Mouse (Mus musculus) adrenal gland, adult 2 months (tissue): ENCODE measurements around the gene Ampd3. TPM values are rescaled to one million over a fixed set of nuclear protein-coding genes. Genes with fewer than 3 reads are reported as not detected.

Source experiments
- DNase-seq: peaks from one replicate; pipeline ENCODE4 v3.0.0; 2021
- microRNA-seq, 2 experiments: library from miRNA; unstranded; fragments of <30 nt; microRNA quantifications; one replicate each; pipeline ENCODE4 v1.2.0; 2021
- polyA plus RNA-seq: library from polyadenylated mRNA; depleted of rRNA; stranded (reverse); fragments of >200 nt; gene quantifications from 2 replicates; pipeline ENCODE4 v1.2.3, GENCODE M21; 2012; rRNA removed
- total RNA-seq, 2 experiments: library from RNA; stranded (reverse); gene quantifications; 2 replicates each; pipeline ENCODE4 v1.2.3; 2021

Gene Ampd3
- total and polyA plus RNA-seq, 3 experiments, result 15.4 to 26.2 (median 15.6) TPM

GRCm38 (mm10) chr7:110843916-110844874, 76.2 kb downstream of the Ampd3 start, which contains the start of gene Rnf141:
Gene Rnf141 (minus strand): TSS chr7:110844457.
- DNase-seq, result peak; percentile 95

- no peak for DNase-seq
These were observed 79.3 kb downstream of the Ampd3 start for GRCm38 (mm10) chr7:110847321-110847720.

GRCm38 (mm10) chr7:110848371-110848770, 80.4 kb downstream of the Ampd3 start:
- DNase-seq, result peak; percentile 68

GRCm38 (mm10) chr7:110851541-110852203, 83.7 kb downstream of the Ampd3 start:
- no peak for DNase-seq

DNA sequence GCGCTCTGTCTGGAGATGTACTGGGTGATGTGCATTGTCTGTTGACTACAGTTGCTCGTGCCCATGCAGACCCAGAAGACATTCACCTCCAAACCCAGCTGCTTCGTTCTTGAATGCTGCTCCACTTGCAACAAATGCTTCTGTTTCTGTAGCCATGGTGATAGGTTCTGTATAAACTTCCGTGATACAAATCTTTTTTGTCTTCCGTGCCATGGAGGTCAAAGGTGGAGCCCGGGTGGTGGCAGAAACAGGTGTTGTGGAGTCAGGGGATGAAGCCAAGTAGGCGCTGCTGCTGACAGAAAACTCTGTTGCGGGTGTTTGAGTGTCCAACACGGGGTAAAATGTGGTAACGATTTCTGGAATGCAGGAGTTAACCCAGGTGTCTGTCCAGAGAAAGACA, 85.6 kb downstream of the Ampd3 start:
- DNase-seq, result no peak

- no peak for DNase-seq
These were observed 86.5 kb downstream of the Ampd3 start for GRCm38 (mm10) chr7:110854519-110854918.

DNA sequence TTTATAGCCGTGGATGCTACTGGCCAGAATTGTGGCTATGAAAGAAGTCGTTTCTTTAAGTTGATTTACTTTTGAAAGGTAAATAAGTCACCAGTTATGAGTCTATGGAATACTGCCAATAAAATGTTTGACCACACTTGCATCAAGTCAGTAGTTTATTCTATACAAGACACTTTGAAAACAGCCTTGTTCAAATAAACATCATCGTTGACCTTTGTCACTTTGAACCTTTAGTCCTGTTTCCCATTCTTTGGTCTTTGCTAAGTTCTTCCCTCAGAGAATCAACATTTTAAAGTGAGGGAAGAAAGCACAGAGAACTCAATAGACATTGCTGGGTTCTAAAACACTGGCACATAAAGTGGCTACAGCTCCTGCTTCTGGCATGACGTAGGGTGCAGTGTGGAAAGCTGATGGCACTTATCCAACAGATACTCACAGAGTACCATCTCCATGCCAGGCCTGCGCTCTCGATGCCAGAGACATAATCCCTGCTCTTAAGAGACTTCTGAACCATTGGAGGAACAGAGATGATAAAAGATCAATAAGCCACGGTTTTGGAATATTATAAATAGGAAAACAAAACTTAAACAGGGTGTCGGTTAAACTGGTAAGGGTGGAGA, 87.0 kb downstream of the Ampd3 start:
- DNase-seq, result peak; percentile 38

DNA sequence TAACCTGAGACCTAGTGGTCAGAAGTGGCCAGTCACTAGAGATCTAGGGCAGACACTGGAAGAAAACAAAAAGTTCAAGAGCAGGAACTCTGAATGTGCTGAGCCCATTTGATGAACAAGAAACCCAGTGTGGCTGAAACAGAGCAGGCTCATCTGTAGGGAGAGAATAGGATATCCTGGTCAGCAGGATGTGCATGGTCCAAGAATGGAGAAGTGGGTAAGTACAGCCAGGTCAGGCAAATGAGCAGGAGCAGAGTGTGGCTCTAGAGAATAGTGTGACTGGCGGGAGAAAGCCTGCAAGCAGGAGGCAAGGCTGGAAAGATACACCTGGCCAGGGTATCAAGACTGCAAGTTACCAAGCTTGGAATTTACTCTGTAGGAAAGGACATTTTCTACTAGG, 87.6 kb downstream of the Ampd3 start:
- DNase-seq, result no peak

GRCm38 (mm10) chr7:110860129-110860528, 92.1 kb downstream of the Ampd3 start:
- DNase-seq, result no peak

Small RNAs within 50 kb of the gene (microRNA-seq; reads per million reads assigned to microRNA genes)
- 0 reads per million in 2 experiments for gene Gm47282

Other genes starting within 250 kb of the Ampd3 start
- gene Sbf2, start 153.3 kb upstream of the Ampd3 start, total RNA-seq, result 10 to 100 TPM; 42.6 to 43.8 TPM
- gene Sbf2, start 153.3 kb upstream of the Ampd3 start, polyA plus RNA-seq, result 7.3 and 8.0 TPM in 2 replicates
- 10 to 100 TPM; 12.0 to 31.5 TPM for gene Adm, start 140.5 kb upstream of the Ampd3 start, total RNA-seq
- gene Adm, start 140.5 kb upstream of the Ampd3 start, polyA plus RNA-seq, result 11.7 and 25.1 TPM in 2 replicates
- 10 to 100 TPM; 56.0 to 56.3 TPM for gene Rnf141, start 76.3 kb downstream of the Ampd3 start, total RNA-seq
- 9.9 and 10.8 TPM in 2 replicates for gene Rnf141, start 76.3 kb downstream of the Ampd3 start, polyA plus RNA-seq
- 10 to 100 TPM in 1 of 2 experiments, 1 to 10 TPM in 1; 9.7 to 12.5 TPM for gene Lyve1, start 95.0 kb downstream of the Ampd3 start, total RNA-seq
- 4.0 and 4.9 TPM in 2 replicates for gene Lyve1, start 95.0 kb downstream of the Ampd3 start, polyA plus RNA-seq
- 10 to 100 TPM; 12.3 to 19.7 TPM for gene Mrvi1, start 214.3 kb downstream of the Ampd3 start, total RNA-seq
- gene Mrvi1, start 214.3 kb downstream of the Ampd3 start, polyA plus RNA-seq, result 6.1 and 8.7 TPM in 2 replicates